Mouse (Mus musculus) lung, adult 2 months (tissue): Measurements from ENCODE around the gene Cfap99. TPM values are rescaled to one million over a fixed set of nuclear protein-coding genes. Genes with fewer than 3 reads are reported as not detected.

Experiments used
- DNase-seq: peaks from one replicate; pipeline ENCODE4 v3.0.0; 2022
- H3K4me1 ChIP-seq: fragments of 200-500 bp; 2 replicates; pipeline ENCODE4 v1.6.1; 2011; ENCODE audit warnings: low read length; ENCODE audit not compliant: control insufficient read depth, insufficient read depth
- H3K4me3 ChIP-seq: fragments of 200-500 bp; replicated peaks from 2 replicates; pipeline ENCODE3; 2011; ENCODE audit warnings: low read depth, mild to moderate bottlenecking, control low read depth, low read length; ENCODE audit errors: extremely low read depth
- CTCF ChIP-seq: fragments of 200-500 bp; IDR thresholded peaks from 2 replicates; pipeline ENCODE4 v1.5.1; 2011; ENCODE audit warnings: mild to moderate bottlenecking, low read length, control low read depth; ENCODE audit not compliant: insufficient read depth
- POLR2A ChIP-seq: fragments of 200-500 bp; IDR thresholded peaks from 2 replicates; pipeline ENCODE4 v1.6.1; 2011; ENCODE audit warnings: low read depth, mild to moderate bottlenecking, control low read depth, low read length, borderline replicate concordance; ENCODE audit errors: extremely low read depth
- WGBS: fragments of 180-500 bp; shearing (Covaris S2); methylation state at CpG from one replicate; pipeline ENCODE4 v1.1.7; 2018; 5-methylcytosine and 5-hydroxymethylcytosine counted together
- polyA plus RNA-seq: library from polyadenylated mRNA; depleted of rRNA; stranded (reverse); fragments of >200 nt; gene quantifications from 2 replicates; pipeline ENCODE4 v1.2.3, GENCODE M21; 2012

The Cfap99 gene
- polyA plus RNA-seq, 1 experiment: 1.8 TPM

DNA sequence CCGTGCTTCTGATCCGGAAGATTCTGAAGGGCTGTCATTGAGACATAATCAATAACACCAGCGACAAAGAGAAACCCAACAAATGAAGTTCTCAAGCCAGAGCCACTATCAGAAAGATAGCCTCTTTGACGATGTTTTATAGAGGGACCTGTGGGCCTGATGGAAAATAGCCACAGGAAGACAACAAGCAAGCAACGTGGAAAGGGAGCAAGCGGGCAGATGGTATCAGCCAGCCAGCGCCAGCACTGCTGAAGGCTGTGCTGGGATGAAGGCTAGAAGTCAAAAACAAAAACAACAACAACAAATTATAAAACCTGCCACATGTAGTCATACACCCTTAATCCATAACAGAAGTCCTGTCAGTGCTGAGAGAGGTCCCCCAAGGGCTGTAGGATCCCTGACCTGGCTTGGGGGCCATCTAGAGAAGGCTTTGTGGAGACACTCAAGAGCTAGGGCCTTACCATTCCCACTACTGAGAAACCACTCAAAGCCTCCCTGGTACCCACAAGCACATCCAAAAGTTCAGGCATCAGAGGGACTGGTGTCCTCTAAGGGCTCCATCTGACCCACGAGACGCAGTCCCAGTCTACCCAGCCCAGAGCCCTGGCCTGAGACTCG lies 13.6 kb upstream of the Cfap99 start:
- TF ChIP-seq CTCF: no peak
- TF ChIP-seq POLR2A: no peak
- Histone ChIP-seq H3K4me1 (no peaks in the 10 kb centered on the region), H3K4me3 (no peak overlapping the region)
- 74% methylated on average over 10 of the region's 10 CpGs for WGBS
- no peak for DNase-seq

DNA sequence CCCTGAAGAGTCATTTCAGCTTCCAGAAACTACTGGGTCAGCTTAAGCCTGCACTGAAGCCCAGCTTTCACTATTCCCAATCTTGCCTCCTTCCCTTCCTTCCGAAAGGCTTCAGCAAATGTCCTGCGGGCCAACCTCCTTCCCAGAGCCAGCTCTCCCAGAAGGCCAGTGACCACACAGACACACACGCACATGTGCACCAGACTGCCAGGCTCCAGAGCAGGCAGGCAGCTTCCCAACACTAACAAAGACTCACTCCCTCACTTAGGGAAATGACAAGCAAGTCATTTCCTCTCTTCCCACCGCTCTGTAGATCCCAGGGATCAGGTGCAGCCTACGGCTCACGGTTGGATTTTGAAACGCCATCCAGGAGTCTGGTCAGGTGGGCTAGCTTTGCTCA lies 12.2 kb upstream of the Cfap99 start:
- Histone ChIP-seq H3K4me3 (no peak overlapping the region), H3K4me1 (no peaks in the 10 kb centered on the region)
- WGBS: 45% methylated on average over 7 of the region's 7 CpGs
- DNase-seq: no peak
- TF ChIP-seq POLR2A (no peak), CTCF (no peak)

DNA sequence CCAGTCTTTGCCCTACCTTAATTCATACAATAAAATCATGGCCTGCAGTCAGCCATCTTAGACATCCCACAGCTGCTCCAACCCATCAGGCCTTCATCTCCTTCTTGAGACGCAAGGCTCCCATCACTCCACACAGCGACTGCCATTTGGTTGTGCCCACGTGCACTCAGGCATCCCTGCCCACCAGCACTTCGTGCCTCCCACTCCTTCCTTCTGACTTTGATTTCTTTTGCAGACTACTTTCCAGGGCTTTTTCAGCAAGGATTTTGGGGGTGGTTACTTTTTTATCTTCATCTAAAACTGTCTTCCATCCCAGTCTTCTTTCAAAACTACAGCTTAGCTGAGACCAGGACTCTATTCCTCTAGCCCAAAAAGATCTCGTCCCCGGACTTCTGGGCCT lies 11.7 kb upstream of the Cfap99 start:
- 66% methylated on average over 6 of the region's 6 CpGs for WGBS
- TF ChIP-seq POLR2A: no peak
- TF ChIP-seq CTCF: no peak
- Histone ChIP-seq H3K4me1 (no peaks in the 10 kb centered on the region), H3K4me3 (no peak overlapping the region)
- no peak for DNase-seq

DNA sequence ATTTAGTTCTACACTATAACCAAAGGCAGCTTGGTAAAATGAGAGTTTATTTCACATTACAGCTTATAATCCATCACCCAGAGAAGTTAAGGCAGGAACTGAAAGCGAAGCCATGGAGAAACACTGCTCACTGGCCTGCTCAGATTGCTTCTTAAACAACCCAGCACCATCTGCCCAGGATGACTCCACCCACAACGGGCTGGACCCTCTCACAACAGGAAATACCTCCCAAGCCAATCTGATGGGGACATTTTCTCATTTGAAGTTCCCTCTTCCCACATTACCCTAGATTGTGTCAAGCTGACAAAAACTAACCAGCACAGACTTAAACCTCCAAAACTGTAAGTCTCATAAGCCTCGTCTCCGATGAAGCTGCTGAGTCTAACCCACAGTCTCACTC lies 10.3 kb upstream of the Cfap99 start:
- H3K4me3 ChIP-seq: no peak overlapping the region
- no peaks in the 10 kb centered on the region for H3K4me1 ChIP-seq
- TF ChIP-seq POLR2A (no peak), CTCF (no peak)
- DNase-seq: no peak
- WGBS: 59% methylated on average over 4 of the region's 4 CpGs

- 84% methylated on average over 9 of the region's 9 CpGs for WGBS
Observed at GRCm38 (mm10) chr5:34279214-34279613, 9.2 kb upstream of the Cfap99 start.

DNA sequence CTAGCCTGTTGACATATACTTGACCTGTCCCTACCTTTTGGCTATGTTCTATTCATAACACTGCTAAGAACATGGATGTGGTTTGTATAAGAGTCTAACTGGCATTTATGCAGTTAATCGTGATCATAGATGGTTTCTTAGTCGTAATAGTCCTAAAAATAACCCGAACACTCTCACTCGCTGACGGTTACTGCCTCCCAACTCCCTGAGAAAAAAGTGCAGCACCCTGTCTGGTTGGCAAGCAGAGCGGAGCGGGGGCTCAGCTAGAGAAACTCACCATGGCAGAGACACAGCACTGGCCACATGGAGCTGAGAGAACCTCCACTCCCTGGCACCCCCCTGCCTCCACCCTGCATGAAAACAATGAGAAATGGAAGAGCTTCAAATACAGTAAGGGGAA lies 7.4 kb upstream of the Cfap99 start:
- DNase-seq: no peak
- Histone ChIP-seq H3K4me3 (no peak overlapping the region), H3K4me1 (no peaks in the 10 kb centered on the region)
- TF ChIP-seq POLR2A (no peak), CTCF (no peak)
- 49% methylated on average over 7 of the region's 7 CpGs for WGBS

More at GRCm38 (mm10) chr5:34279214-34279613, 9.2 kb upstream of the Cfap99 start:
- no peaks in the 10 kb centered on the region for H3K4me1 ChIP-seq
- DNase-seq: no peak
- TF ChIP-seq POLR2A (no peak), CTCF (no peak)
- no peak overlapping the region for H3K4me3 ChIP-seq

DNA sequence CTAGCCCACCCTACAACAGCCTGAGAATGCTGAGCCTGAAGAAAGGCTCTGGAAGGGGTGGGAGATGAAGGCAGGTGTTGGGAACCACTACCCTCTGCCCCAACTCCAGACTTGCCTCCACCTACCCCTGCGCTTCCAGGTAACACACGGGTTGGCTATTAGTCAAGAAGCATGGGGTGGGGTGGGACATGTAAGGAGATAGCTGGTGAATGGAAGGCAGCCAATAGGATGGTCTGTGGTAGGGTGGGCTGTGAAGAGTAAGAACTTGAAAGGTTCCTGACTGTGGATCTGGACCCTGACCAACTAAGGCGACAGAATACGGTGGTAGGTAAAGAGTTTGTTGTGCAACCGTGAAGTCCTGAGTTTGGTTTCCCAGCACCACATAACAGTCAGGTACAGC lies 5.0 kb upstream of the Cfap99 start:
- no peak overlapping the region for H3K4me3 ChIP-seq
- no peak for DNase-seq
- no peak for TF ChIP-seq CTCF
- TF ChIP-seq POLR2A: no peak
- no peaks in the 10 kb centered on the region for H3K4me1 ChIP-seq
- WGBS: 87% methylated on average over 5 of the region's 5 CpGs

GRCm38 (mm10) chr5:34284156-34284750 lies 4.1 kb upstream of the Cfap99 start:
- WGBS: 41% methylated on average over 3 of the region's 3 CpGs
- Histone ChIP-seq H3K4me3 (no peak overlapping the region), H3K4me1 (no peaks in the 10 kb centered on the region)
- no peak for TF ChIP-seq CTCF
- TF ChIP-seq POLR2A: no peak
- no peak for DNase-seq

DNA sequence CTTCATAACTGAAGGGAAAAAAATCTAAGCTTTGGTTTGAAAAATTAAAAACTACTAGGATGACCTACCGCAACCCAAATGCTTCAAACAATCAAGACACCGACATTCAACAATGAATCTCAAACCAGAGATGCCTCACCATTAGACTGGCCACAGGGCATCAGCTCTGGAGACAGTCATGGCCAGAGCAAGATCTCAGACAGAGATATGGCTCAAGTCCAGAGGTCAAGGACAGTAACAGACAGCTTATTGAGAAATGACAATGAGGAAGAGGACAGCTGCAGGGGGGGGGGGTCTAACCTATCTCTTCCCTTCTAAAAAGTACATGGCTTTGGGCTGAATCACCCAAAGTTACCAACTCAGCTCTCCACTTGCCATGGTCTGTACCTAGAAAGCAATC lies 3.1 kb upstream of the Cfap99 start:
- DNase-seq: no peak
- TF ChIP-seq POLR2A (no peak), CTCF (no peak)
- Histone ChIP-seq H3K4me3 (no peak overlapping the region), H3K4me1 (no peaks in the 10 kb centered on the region)
- WGBS: 75% methylated on average over 2 of the region's 2 CpGs

DNA sequence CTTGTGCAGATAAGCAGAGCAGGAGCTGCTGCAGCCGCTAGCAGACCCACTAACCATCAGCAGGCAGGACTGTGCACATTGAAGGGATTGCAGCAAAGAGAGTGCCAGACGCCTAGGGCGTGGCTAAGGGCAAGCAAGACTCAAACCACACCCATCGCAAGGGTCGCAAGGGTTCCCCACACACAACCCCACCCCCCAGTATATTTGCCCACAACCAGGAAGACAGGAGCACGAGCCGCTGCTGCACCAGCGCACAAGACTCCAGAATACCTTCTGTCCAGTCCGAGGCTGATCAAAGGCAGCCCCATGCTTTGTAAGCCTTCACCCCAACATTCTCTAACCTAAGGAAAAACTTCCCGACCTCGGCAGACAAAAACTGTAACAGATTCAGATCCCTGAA lies 1.9 kb upstream of the Cfap99 start:
- no peaks in the 10 kb centered on the region for H3K4me1 ChIP-seq
- WGBS: 6% methylated on average over 11 of the region's 11 CpGs
- DNase-seq: no peak
- no peak for TF ChIP-seq POLR2A
- TF ChIP-seq CTCF: no peak
- H3K4me3 ChIP-seq: no peak overlapping the region
